Mouse (Mus musculus): Measurements from ENCODE around the gene Med14. TPM values are rescaled to one million over a fixed set of nuclear protein-coding genes. Genes with fewer than 3 reads are reported as not detected.

Med14 gene
- polyA plus RNA-seq, 1 experiment from 2014 or later: 18.6 TPM

Other genes with a start within 250 kb of the Med14 start
- 154 and 175 TPM in 2 replicates for gene Atp6ap2, start 174.3 kb downstream of the Med14 start, polyA plus RNA-seq (2014; fragmentation: Nextera tagmentation; extraction: Ambion mirVana)
- 29.5 and 31.5 TPM in 2 replicates for gene 1810030O07Rik, start 88.4 kb downstream of the Med14 start, polyA plus RNA-seq (2014; fragmentation: Nextera tagmentation; extraction: Ambion mirVana)

Data from forebrain, embryonic 14.5 days (tissue).